Mouse (Mus musculus): Measurements from ENCODE around the gene Lrig1.

DNA sequence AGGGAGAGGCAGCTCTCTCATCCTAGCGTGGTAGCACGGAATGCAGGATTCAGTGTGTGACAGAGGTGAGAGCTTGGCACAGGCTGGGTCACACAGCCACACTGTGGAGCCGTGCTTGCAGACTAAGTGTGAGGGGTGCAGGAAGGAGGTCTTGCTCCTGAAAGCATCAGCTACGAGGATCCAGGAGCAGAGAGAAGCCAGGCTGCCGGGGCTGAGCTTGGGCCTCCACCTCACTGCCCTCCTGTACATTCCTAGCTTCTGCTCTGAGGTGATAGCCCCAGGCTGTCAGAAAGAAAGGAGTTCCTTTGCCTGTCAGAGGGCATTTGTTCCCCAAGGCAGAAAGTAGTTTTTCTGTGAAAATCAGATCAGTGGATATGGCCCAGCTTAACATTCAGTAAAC lies 104.8 kb downstream of the Lrig1 start:
- TF ChIP-seq CTCF (IDR thresholded peaks at IDR 0.05; ENCODE audit: low read depth, low read length) (no peak), POLR2A (IDR thresholded peaks at IDR 0.05; ENCODE audit: borderline replicate concordance, low read depth, low read length) (no peak)

All from bone marrow macrophage, adult 2 months (primary cell).